Mouse (Mus musculus): ENCODE measurements around the gene Ate1. TPM values are rescaled to one million over a fixed set of nuclear protein-coding genes. Genes with fewer than 3 reads are reported as not detected.

The Ate1 gene
- total RNA-seq (2021), result 10 to 100 TPM; 37.8 to 40.1 TPM

DNA sequence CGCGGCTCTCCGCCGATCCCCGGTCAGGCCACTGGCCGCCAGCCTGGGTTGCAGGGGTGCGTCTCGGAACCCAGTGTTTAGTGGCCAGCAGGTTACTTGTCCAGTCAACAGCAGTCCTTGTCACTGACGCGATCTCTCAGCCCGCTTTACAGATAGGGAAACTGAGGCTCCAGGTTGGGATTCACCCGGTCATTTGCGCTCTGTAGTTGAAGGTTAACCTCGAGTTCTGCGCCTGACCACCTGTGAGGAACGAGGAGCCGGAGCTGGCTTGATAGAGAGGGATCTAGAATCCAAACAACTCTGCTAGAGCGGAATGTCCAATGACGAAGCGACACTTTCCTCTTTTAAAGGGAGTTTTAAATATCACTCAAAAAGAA lies at the start of gene Ate1:
Gene Ate1, minus strand, starts transcription at position 321 of the 377 bp plus-strand sequence.
- no peak for DNase-seq
- intact Hi-C loops (cut with DNase I), result loop anchor here (2.0 kb wide), 1 partner anchor 27 kb away; no protein-coding TSS in a partner anchor

DNA sequence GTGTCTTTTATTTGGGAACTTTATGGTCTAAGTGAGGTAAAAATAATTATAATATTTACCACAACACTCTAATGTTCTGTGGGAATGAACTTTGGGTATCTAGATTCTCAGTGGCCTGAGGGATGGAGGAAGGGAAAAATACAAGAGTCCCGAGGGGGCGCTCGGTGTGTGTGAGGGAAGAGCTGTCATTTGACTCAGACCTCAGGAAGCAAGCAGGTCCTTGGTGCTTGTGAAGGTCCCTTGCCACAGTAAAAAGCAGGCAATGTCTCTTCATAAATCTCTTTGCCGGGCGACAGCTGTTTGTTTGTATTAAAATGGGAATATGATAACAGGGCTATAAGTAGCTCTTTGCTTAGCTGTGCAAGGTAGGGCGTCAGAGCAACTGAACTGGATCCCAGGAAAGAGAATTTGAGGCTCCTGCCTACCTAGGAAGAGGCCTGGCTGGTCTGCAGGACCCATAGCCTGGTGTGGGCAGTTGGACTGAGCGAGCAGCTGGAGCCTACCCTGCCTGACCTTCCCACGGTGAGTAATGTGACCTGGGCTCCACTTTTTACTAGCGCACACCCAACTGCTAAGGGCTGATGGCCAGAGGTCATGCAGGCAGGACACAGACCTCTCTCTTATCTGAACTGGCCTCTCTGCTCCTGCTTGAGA lies 48.7 kb upstream of the Ate1 start:
- DNase-seq, result peak; percentile 43 to 55
- intact Hi-C loops (cut with DNase I), result no loop called here

DNA sequence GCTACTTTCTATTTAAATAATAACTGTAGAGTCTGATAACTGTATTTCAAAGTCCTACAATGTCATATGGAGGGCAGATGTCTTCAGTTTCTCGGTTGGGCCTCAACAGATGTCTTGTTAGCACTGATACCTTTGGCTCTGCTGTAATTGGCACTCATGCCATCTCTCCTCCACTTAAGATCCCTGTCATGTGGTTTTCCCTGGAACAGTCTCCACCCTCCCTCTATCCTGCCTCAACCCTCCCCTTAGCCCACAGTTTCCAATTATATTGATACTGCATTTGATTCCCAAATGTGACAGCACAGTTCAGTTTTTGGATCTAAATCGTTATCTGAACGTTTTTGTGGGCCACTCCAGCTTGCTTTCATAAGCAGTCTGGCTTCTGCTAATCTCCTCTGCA lies 44.4 kb upstream of the Ate1 start:
- DNase-seq, result no peak
- intact Hi-C loops (cut with DNase I), result no loop called here

GRCm38 (mm10) chr7:130563880-130564279 lies 43.7 kb upstream of the Ate1 start:
- intact Hi-C loops (cut with DNase I), result no loop called here
- DNase-seq, result no peak

DNA sequence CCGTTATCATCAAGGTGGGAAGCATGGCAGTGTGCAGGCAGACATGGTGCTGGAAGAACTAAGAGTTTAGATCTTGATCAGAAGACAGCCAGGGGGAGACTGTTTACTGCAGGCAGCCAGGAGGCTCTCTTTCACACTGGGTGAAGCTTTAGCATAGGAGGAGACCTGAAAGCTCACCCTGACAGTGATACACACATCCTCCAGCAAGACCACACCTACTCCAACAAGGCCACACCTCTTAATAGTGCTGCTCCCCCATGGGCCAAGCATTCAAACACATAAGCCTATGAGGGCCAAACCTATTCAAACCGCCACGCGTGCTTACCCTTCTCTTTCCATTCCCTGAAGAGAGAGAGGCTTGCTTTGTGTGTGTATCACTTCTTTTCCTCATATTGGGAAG lies 43.1 kb upstream of the Ate1 start:
- no peak for DNase-seq
- intact Hi-C loops (cut with DNase I), result no loop called here

GRCm38 (mm10) chr7:130560933-130561332 lies 40.8 kb upstream of the Ate1 start:
- intact Hi-C loops (cut with DNase I), result no loop called here
- DNase-seq, result no peak

- intact Hi-C loops (cut with DNase I), result no loop called here
- peak in 1 of 2 experiments; percentile 17 for DNase-seq
Measured at GRCm38 (mm10) chr7:130558592-130558991, 38.4 kb upstream of the Ate1 start.

DNA sequence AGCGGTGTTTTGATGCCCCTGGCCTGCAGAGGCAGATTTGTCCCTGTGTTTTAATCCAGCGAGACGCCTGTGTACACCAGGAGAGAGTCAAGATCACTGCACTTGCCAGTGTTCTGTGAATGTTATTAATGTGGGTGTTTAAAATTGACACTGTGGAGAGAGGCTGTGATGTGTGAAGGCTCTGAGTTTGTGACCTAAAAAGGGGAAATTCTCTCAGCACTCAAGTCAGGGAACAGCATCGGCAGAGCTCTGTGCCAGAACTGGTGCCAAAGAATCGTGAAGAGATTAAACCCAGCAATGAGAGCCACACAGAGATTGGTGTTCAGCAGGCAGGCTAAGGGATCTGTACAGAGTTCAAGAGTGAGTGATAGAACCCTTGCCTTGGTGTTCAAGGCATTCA lies 35.4 kb upstream of the Ate1 start:
- DNase-seq, result peak; percentile 44 to 58

DNA sequence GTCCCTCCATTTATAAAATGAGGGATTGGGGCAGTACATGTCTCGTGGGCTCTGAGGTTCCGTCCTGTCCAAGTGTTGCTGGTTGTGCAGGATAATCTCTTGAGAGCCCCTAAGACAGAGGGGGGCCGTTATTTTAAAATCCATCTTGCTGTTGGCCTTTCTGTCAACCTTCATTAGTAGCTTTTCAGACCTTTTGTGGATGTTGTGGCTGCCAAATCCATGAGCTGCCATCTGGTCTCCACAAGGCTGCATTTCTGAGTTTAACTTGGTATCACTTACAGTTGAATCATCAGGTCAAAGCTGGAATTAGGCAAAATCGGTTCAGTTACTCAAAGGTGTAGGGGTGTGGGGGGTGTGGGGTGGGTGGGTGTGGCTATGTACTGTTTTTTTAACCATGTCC lies 33.2 kb upstream of the Ate1 start:
- DNase-seq, result no peak
- intact Hi-C loops (cut with DNase I), result no loop called here

More for the DNA sequence above, 35.4 kb upstream of the Ate1 start:
- intact Hi-C loops (cut with DNase I), result loop anchor here (2.0 kb wide), 1 partner anchor 19 kb away; no protein-coding TSS in a partner anchor

DNA sequence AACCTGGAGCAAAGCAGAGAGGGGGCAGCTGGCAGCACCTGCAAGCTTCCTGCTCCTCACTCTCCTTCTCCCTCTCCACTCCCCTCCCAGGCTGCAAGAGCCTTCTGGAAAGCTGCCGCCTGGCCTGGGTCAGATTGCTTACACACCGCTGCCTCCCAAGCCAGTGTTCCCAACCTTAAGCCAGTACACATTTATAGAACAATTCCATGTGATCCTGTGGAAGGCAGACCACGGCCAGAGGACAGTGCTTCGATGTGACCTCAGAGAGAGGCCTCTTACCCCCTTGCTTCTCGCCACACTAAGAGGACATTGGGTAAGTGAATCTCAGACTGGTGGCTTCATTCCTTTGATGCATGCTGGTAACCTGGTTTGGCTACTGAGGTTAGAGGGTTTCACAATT lies 32.6 kb upstream of the Ate1 start:
- intact Hi-C loops (cut with DNase I), result no loop called here
- DNase-seq, result peak; percentile 75 to 82

DNA sequence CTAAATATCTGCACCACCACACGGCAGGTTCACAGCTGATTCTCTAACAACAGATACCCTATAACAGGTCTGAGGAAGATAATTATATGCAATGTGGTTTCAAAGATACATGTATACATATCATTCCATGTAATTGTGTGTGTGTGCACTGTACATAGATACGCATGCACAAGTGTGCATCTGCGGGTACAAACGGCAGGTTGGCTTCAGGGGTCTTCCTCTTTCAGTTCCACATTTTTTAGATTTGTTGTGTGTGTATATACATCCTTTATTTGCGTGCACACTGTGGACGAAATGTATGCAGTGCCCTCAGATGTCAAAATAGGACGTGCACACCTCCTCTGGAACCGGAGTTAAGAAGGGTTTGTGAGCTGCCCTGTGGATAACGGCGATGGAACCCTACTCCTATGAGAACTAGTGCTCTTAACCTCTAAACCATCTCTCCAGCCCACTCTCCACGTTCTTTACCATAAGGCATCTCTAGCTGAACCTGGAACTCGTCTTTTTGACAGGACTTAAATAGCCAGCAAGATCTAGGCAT lies 27.5 kb upstream of the Ate1 start:
- DNase-seq, result no peak
- intact Hi-C loops (cut with DNase I), result loop anchor here (2.0 kb wide), 1 partner anchor 27 kb away; the partner anchor contains the start of gene Ate1

DNA sequence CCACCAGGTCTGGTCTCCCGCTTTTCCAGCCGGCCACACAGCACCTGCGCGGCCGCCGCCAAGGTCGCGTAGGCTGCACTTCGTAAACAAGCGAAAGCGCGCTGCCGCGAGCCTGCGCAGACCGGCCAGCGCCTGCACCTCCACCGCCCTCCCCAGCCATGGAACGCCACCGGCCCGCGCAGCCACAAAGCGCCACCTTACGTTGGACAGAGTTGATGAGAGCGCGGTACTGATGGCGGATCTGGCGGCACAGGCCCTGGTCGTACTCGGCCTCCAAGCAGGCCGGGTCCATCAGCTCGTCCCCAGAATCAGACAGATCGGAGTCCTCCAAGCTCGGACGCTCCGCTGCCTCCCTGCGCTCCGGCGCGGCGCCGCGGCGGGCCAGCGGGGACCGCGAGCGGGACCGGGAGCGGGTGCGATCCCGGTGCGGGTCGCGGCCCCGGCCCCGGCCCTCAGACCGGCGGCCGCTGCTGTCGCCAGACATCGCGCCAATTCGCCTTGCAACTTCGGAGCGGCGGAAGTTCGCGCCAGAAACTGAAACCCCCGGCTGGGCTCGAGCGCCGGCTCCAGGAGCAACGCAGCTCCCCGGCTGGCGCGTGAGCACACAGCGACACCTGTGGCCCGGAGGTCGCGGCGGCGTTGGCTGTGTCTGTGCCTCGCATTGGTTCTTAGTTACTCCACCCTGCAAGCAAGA lies 26.8 kb upstream of the Ate1 start:
- DNase-seq, result peak; percentile 93 to 96
- intact Hi-C loops (cut with DNase I), result loop anchor here (2.0 kb wide), 1 partner anchor 26 kb away; the partner anchor contains the start of gene Ate1

GRCm38 (mm10) chr7:130546421-130546790 lies 26.2 kb upstream of the Ate1 start:
- intact Hi-C loops (cut with DNase I), result loop anchor here (2.0 kb wide), 1 partner anchor 26 kb away; the partner anchor contains the start of gene Ate1
- no peak for DNase-seq

DNA sequence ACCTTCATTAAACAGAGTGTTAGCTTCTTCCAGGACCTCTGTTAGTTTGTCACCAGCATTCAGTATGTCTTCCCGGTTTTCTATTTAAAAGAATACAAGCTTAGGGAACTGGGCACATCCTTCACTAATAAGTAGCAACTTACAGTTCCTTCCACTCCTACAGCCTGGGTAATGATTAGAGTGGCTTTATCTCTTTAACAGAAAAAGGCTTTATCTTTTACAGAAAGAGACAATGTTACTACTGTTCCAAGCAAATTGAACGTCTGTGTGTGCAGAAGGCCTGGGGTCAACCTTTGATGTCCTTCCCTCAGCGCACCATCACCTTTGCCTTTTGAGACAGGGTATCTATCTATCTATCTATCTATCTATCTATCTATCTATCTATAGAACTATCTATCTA lies 25.7 kb upstream of the Ate1 start:
- no peak for DNase-seq
- intact Hi-C loops (cut with DNase I), result loop anchor here (2.0 kb wide), 1 partner anchor 25 kb away; the partner anchor contains the start of gene Ate1

- intact Hi-C loops (cut with DNase I), result no loop called here
- DNase-seq, result no peak
Measured at GRCm38 (mm10) chr7:130545401-130545800, 25.2 kb upstream of the Ate1 start.

DNA sequence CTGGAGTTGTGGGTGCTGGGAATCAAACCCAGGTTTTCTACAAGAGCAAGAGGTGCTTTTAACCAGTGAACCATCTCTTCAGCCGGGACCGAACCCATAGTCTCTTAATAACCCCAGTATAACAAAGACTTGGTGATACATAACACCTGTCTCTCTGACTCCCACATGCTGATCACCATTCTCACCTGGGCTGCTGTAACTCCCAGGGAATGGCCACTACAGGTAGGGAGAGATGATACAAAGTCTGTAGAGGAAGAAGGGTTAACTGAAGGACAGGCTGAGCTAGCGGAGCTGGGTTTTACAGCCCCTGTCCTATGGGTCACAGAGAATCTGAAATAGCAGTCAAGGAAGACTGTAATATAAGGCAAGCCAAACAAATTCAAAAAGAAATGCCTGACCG lies 23.0 kb upstream of the Ate1 start:
- intact Hi-C loops (cut with DNase I), result no loop called here
- DNase-seq, result no peak

DNA sequence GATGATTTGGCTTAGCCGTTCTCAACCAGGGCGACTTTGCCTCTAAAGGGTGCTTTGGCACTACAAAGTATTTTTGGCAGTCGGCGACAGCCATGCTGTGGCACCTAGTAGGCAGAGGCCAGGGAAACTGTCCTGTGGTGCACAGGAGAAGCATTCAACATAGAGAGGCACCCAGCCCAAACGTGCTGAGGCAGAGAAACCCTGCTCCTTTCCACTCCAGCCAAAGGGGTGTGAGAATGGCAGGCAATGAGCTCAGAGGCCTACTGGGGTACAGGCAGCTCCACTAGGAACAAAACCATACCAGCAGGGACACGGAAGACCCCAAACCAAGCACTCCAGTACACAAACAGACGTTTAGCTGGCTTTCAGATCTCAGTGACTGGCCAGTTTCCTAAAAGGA lies 20.0 kb upstream of the Ate1 start:
- intact Hi-C loops (cut with DNase I), result no loop called here

GRCm38 (mm10) chr7:130537068-130537467 lies 16.9 kb upstream of the Ate1 start:
- DNase-seq, result no peak
- intact Hi-C loops (cut with DNase I), result no loop called here

More for the DNA sequence above, 20.0 kb upstream of the Ate1 start:
- DNase-seq, result no peak

DNA sequence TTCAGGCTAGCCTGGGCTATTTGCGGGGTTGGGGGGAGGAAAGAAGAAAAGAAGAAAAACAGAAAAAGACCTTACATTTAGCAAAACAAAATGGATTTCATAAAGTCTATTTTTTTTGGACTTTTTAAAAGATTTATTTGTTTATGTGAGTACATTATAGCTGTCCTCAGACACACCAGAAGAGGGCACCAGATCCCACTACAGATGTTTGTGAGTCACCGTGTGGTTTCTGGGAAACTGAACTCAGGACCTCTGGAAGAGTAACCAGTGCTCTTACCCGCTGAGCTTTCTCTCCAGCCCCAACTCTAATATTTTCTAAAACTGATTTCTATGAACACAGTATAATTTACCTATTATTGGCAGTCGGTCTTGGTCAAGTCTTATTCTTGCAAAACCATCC lies 15.0 kb upstream of the Ate1 start:
- intact Hi-C loops (cut with DNase I), result no loop called here
- no peak for DNase-seq

GRCm38 (mm10) chr7:130533316-130534260 lies 13.4 kb upstream of the Ate1 start:
- DNase-seq, result peak; percentile 93 to 97
- intact Hi-C loops (cut with DNase I), result loop anchor here (2.0 to 5.0 kb wide), 3 partner anchors 74 to 229 kb away; no protein-coding TSS in a partner anchor
